Mouse (Mus musculus) urinary bladder, adult 2 months (tissue): ENCODE data around the gene Cenpp. TPM values are rescaled to one million over a fixed set of nuclear protein-coding genes. Genes with fewer than 3 reads are reported as not detected.
A peak's percentile ranks its signal among the peaks of the same experiment; 100 is the strongest.

Source experiments
- DNase-seq: peaks from one replicate; pipeline ENCODE4 v3.0.0; 2022; ENCODE audit warnings: low spot score
- polyA plus RNA-seq: library from polyadenylated mRNA; depleted of rRNA; stranded (reverse); fragments of >200 nt; gene quantifications from 2 replicates; pipeline ENCODE4 v1.2.3, GENCODE M21; 2012; rRNA removed

Gene Cenpp
- polyA plus RNA-seq, 1 experiment = 1.1 TPM

GRCm38 (mm10) chr13:49460692-49461414 is 191.7 kb downstream of the Cenpp start:
- DNase-seq = no peak

GRCm38 (mm10) chr13:49460276-49460675 is 192.3 kb downstream of the Cenpp start:
- no peak for DNase-seq

- DNase-seq = peak; percentile 62
These were observed 203.3 kb downstream of the Cenpp start for GRCm38 (mm10) chr13:49449318-49449749.

- no peak for DNase-seq
These were observed 208.1 kb downstream of the Cenpp start for GRCm38 (mm10) chr13:49444451-49444850.

- DNase-seq = no peak
These were observed 216.4 kb downstream of the Cenpp start for GRCm38 (mm10) chr13:49436170-49436569.

GRCm38 (mm10) chr13:49435745-49436144 is 216.8 kb downstream of the Cenpp start:
- DNase-seq = no peak

GRCm38 (mm10) chr13:49433268-49434029 is 219.1 kb downstream of the Cenpp start:
- no peak for DNase-seq

GRCm38 (mm10) chr13:49430529-49430928 is 222.1 kb downstream of the Cenpp start:
- no peak for DNase-seq

GRCm38 (mm10) chr13:49428042-49428675 is 224.4 kb downstream of the Cenpp start:
- DNase-seq = no peak

- DNase-seq = no peak
These were observed 225.8 kb downstream of the Cenpp start for GRCm38 (mm10) chr13:49426736-49427135.

- DNase-seq = no peak
These were observed 230.6 kb downstream of the Cenpp start for GRCm38 (mm10) chr13:49421959-49422358.

- DNase-seq = no peak
These were observed 231.0 kb downstream of the Cenpp start for GRCm38 (mm10) chr13:49421606-49421917.

- DNase-seq = peak; percentile 87
These were observed 231.6 kb downstream of the Cenpp start, which contains the start of gene Ippk for GRCm38 (mm10) chr13:49420754-49421605. Gene Ippk, plus strand, starts transcription at chr13:49421249.

Other genes with a start within 250 kb of the Cenpp start
- 10.0 and 12.4 TPM in 2 replicates for gene Ippk, start 231.5 kb downstream of the Cenpp start, polyA plus RNA-seq
- 0.14 and 0.25 TPM in 2 replicates for gene Tes3-ps, start 159.5 kb downstream of the Cenpp start, polyA plus RNA-seq
- gene Ecm2, start 148.0 kb downstream of the Cenpp start, polyA plus RNA-seq = 11.8 and 13.4 TPM in 2 replicates
- gene Aspn, start 108.3 kb downstream of the Cenpp start, polyA plus RNA-seq = 9.2 and 10.0 TPM in 2 replicates
- 2.9 and 3.5 TPM in 2 replicates for gene Omd, start 70.3 kb downstream of the Cenpp start, polyA plus RNA-seq
- gene Ogn, start 44.7 kb downstream of the Cenpp start, polyA plus RNA-seq = 107 and 108 TPM in 2 replicates
- gene Nol8, start 293 bp upstream of the Cenpp start, polyA plus RNA-seq = 9.5 and 9.9 TPM in 2 replicates
- gene Iars, start 29.3 kb upstream of the Cenpp start, polyA plus RNA-seq = 33.1 and 36.1 TPM in 2 replicates
- not detected in 2 replicates for gene Gm30302, start 146.2 kb upstream of the Cenpp start, polyA plus RNA-seq